Mouse (Mus musculus) spleen, adult 2 months (tissue): Measurements from ENCODE around the gene Tdp1.

Experiments
- CTCF ChIP-seq: fragments of 200-500 bp; IDR thresholded peaks from 2 replicates; pipeline ENCODE4 v1.5.1; 2011; ENCODE audit warnings: mild to moderate bottlenecking, inconsistent platforms; ENCODE audit not compliant: insufficient read depth, insufficient read length, insufficient replicate concordance; ENCODE audit errors: extremely low read depth
- POLR2A ChIP-seq: fragments of 200-500 bp; IDR thresholded peaks from 2 replicates; pipeline ENCODE4 v1.6.1; 2011; ENCODE audit warnings: low read depth, low read length, inconsistent platforms

DNA sequence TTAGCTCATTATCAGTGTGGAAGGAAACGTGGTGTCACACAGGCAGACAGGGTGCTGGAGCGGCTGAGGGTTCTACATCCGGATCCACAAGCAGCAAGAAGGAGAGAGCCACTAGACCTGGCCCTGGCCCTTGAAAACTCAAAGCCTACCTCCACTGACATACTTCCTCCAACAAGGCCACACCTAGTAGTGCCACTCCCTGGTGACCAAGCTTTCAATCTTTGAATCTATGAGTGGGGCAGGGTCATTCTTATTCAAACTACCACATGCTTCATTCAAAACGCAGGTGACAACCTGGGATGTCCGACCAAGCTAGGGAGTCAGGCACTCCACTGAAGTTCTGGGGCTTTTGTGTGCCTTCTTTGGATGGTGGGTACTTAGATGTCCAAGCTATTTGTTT is 115.4 kb downstream of the Tdp1 start:
- TF ChIP-seq POLR2A (no peak), CTCF (no peak)
